Mouse (Mus musculus): ENCODE measurements around the gene Rab22a. TPM values are rescaled to one million over a fixed set of nuclear protein-coding genes. Genes with fewer than 3 reads are reported as not detected.

Gene Rab22a
- polyA plus RNA-seq, 1 experiment from 2014 or later: 40.3 TPM

DNA sequence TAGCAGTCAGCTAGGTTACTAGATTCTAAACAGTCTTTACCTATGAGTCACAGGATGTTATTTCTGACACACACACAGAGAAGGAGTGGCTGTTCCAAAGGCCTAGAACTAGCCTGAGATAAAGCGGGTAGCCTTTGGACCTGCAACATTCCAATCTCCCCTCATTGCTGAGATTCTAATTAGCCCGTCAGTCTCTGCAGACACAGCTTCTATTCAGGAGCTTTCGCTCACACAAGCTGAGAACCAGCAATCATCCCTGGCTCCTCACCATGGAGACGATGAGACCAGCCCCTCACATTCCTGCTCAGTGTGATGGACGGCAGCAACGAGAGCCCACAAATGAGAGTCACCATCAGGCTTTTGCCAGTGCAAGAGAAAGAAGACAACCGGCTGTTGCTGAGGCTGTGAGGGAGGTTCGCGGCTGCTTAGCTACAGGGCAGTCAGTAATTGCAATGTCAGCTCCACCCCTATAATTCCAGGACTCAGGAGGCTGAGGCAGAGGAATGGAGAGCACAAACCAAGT is 70.9 kb downstream of the Rab22a start:
- Histone ChIP-seq H3K9ac (replicated peaks; ENCODE audit: low read length) (no peak overlapping the region), H3K4me3 (ENCODE audit: low read depth, low read length) (no peak overlapping the region), H3K27me3 (ENCODE audit: control insufficient read depth, insufficient read depth, low read length) (no peaks in the 10 kb centered on the region), H3K36me3 (replicated peaks; ENCODE audit: control insufficient read depth, insufficient read depth, low read depth, low read length) (no peaks in the 10 kb centered on the region), H3K4me2 (ENCODE audit: low read depth, low read length) (no peak overlapping the region), H3K27ac (replicated peaks; ENCODE audit: low read depth, low read length) (no peak overlapping the region), H3K4me1 (ENCODE audit: control insufficient read depth, insufficient read depth, low read length) (no peaks in the 10 kb centered on the region), H3K9me3 (replicated peaks; ENCODE audit: control insufficient read depth, low read length) (no peaks in the 10 kb centered on the region)
- peak; percentile 71 for DNase-seq (ENCODE audit: low spot score)
- WGBS: 2% methylated on average over 9 of the region's 9 CpGs
- ATAC-seq (replicated peaks; ENCODE audit: insufficient number of reproducible peaks, low FRiP score, low TSS enrichment, low read depth): peak; percentile 76; the same call in 1 of the 2 replicates

DNA sequence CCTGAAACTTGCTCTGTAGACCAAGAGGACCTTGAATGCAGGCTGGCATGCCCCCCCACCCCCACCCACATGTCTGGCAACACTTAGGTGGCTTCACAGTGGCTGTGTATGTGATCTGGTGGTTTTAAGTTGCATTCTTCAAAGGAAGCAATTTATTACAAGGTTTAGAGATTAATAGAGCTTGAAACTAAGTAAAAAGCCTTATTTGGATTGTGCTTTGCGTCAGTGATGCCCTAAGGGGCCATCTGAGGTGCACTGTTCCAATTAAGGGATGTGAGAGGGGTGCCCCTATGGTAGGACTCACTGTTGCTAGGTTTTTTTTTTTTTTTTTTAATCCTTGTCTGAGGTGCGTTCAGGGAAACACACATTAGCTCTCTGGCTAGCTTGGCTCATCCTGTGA is 74.9 kb downstream of the Rab22a start:
- no peak overlapping the region for H3K4me3 ChIP-seq (ENCODE audit: low read depth, low read length)
- H3K9ac ChIP-seq (replicated peaks; ENCODE audit: low read length): no peak overlapping the region
- ATAC-seq (replicated peaks; ENCODE audit: insufficient number of reproducible peaks, low FRiP score, low TSS enrichment, low read depth) (no peak), DNase-seq (ENCODE audit: low spot score) (no peak)
- WGBS: 40% methylated on average over 2 of the region's 2 CpGs
- no peak overlapping the region for H3K4me2 ChIP-seq (ENCODE audit: low read depth, low read length)
- H3K4me1 ChIP-seq (ENCODE audit: control insufficient read depth, insufficient read depth, low read length): no peaks in the 10 kb centered on the region
- H3K27ac ChIP-seq (replicated peaks; ENCODE audit: low read depth, low read length): no peak overlapping the region
- H3K36me3 ChIP-seq (replicated peaks; ENCODE audit: control insufficient read depth, insufficient read depth, low read depth, low read length): no peaks in the 10 kb centered on the region
- no peaks in the 10 kb centered on the region for H3K9me3 ChIP-seq (replicated peaks; ENCODE audit: control insufficient read depth, low read length)
- no peaks in the 10 kb centered on the region for H3K27me3 ChIP-seq (ENCODE audit: control insufficient read depth, insufficient read depth, low read length)

DNA sequence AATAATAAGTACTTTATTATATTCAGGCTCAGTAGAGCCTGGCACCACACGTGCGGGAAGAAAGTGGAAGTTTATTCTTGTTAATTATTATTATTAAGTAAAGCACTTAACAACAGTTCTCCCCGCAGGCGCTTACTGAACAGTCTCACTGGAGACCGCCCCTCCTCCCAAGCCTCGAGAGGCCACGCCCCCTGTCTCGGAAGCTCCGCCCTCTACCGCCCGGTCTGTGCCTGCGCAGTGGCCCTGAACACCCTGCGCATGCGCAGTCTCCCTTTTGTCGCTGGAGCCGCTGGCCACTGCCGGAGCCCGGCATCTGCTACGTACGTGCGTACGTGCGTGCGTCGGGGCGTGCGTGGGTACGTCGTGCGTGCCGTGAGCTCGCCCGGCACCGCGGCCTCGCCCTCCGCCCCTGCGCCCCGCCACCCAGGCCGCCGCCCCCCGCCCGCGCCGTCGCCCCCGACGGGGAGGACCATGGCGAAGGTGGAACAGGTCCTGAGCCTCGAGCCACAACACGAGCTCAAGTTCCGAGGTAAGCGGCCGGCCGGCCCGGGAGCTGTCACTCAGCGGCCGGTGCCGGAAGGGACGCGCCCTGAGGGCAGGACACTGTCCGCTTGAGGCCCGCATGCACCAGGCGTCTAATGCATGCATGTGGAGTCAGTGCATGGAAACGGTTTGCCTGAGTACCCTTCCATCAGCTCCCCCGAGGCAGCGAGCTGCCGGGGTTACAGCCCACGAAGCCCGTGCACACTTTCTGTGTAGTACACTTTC is 77.8 kb downstream of the Rab22a start, which contains the start of gene Vapb:
Vapb (plus strand) TSS at position 290 of the 768 bp plus-strand sequence.
- H3K36me3 ChIP-seq (replicated peaks; ENCODE audit: control insufficient read depth, insufficient read depth, low read depth, low read length): no peaks in the 10 kb centered on the region
- no peaks in the 10 kb centered on the region for H3K9me3 ChIP-seq (replicated peaks; ENCODE audit: control insufficient read depth, low read length)
- DNase-seq (ENCODE audit: low spot score) (peak; percentile 99), ATAC-seq (replicated peaks; ENCODE audit: insufficient number of reproducible peaks, low FRiP score, low TSS enrichment, low read depth) (peak; percentile 98)
- H3K4me2 ChIP-seq (ENCODE audit: low read depth, low read length): peak within 1 kb of the TSS; percentile 68
- no peaks in the 10 kb centered on the region for H3K27me3 ChIP-seq (ENCODE audit: control insufficient read depth, insufficient read depth, low read length)
- H3K9ac ChIP-seq (replicated peaks; ENCODE audit: low read length): peak within 1 kb of the TSS; percentile 61
- no peak within 1 kb of the TSS for H3K27ac ChIP-seq (replicated peaks; ENCODE audit: low read depth, low read length)
- no peaks in the 10 kb centered on the region for H3K4me1 ChIP-seq (ENCODE audit: control insufficient read depth, insufficient read depth, low read length)
- peak within 1 kb of the TSS; percentile 52 for H3K4me3 ChIP-seq (ENCODE audit: low read depth, low read length)
- WGBS: 1% methylated on average over 60 of the region's 70 CpGs

- Histone ChIP-seq H3K4me1 (ENCODE audit: control insufficient read depth, insufficient read depth, low read length) (no peaks in the 10 kb centered on the region), H3K9ac (replicated peaks; ENCODE audit: low read length) (peak overlapping the region; percentile 61), H3K27ac (replicated peaks; ENCODE audit: low read depth, low read length) (no peak overlapping the region), H3K36me3 (replicated peaks; ENCODE audit: control insufficient read depth, insufficient read depth, low read depth, low read length) (no peaks in the 10 kb centered on the region), H3K4me3 (ENCODE audit: low read depth, low read length) (peak overlapping the region; percentile 52), H3K27me3 (ENCODE audit: control insufficient read depth, insufficient read depth, low read length) (no peaks in the 10 kb centered on the region), H3K9me3 (replicated peaks; ENCODE audit: control insufficient read depth, low read length) (no peaks in the 10 kb centered on the region), H3K4me2 (ENCODE audit: low read depth, low read length) (peak overlapping the region; percentile 68)
- ATAC-seq (replicated peaks; ENCODE audit: insufficient number of reproducible peaks, low FRiP score, low TSS enrichment, low read depth) (no peak), DNase-seq (ENCODE audit: low spot score) (no peak)
- WGBS: 84% methylated on average over 9 of the region's 9 CpGs
These were observed 78.7 kb downstream of the Rab22a start for GRCm38 (mm10) chr2:173738232-173738631.

DNA sequence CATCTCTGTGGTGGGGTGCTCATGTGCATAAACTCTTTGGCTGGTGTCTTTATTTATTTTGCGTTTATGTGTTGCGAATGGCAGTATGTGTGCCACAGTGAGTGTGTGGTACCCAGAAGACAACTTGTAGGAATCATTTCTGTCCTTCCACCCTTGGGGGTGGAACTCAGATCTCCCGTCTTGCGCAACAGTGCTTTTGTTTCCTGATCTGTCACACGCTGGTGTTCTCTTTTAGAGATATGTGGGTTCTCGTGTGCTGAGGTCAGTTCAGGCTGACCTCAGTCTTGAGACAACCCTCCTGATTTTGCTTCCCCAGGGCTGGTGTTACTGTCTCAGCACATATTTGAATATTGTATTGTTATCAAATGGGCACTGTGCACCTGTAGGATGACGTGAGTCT is 79.5 kb downstream of the Rab22a start:
- H3K27me3 ChIP-seq (ENCODE audit: control insufficient read depth, insufficient read depth, low read length): no peaks in the 10 kb centered on the region
- ATAC-seq (replicated peaks; ENCODE audit: insufficient number of reproducible peaks, low FRiP score, low TSS enrichment, low read depth): no peak
- H3K4me2 ChIP-seq (ENCODE audit: low read depth, low read length): no peak overlapping the region
- DNase-seq (ENCODE audit: low spot score): no peak
- H3K36me3 ChIP-seq (replicated peaks; ENCODE audit: control insufficient read depth, insufficient read depth, low read depth, low read length): no peaks in the 10 kb centered on the region
- H3K9ac ChIP-seq (replicated peaks; ENCODE audit: low read length): no peak overlapping the region
- H3K4me3 ChIP-seq (ENCODE audit: low read depth, low read length): no peak overlapping the region
- WGBS: 92% methylated on average over 7 of the region's 7 CpGs
- H3K4me1 ChIP-seq (ENCODE audit: control insufficient read depth, insufficient read depth, low read length): no peaks in the 10 kb centered on the region
- no peaks in the 10 kb centered on the region for H3K9me3 ChIP-seq (replicated peaks; ENCODE audit: control insufficient read depth, low read length)
- no peak overlapping the region for H3K27ac ChIP-seq (replicated peaks; ENCODE audit: low read depth, low read length)

DNA sequence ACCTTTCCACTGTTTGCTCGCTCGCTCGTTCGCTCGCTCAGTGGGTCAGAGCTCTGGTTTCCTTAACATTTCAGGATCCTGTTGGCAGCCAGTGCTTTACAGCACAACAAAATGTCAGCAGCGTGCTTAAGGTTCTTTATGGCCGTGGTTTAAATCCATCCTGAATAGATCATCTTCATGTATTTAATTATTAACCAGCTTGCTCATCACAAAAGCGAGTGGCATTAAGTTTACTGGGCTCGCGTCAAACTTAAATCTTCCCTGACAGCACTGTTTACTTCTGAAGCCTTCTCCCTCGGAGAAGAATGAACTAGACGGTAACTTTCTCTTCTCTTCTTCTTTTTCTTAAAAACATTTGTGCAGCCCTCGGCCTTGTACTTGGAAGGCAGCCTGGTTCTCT is 82.5 kb downstream of the Rab22a start:
- Histone ChIP-seq H3K9ac (replicated peaks; ENCODE audit: low read length) (no peak overlapping the region), H3K9me3 (replicated peaks; ENCODE audit: control insufficient read depth, low read length) (no peaks in the 10 kb centered on the region), H3K4me2 (ENCODE audit: low read depth, low read length) (no peak overlapping the region), H3K27ac (replicated peaks; ENCODE audit: low read depth, low read length) (no peak overlapping the region), H3K27me3 (ENCODE audit: control insufficient read depth, insufficient read depth, low read length) (no peaks in the 10 kb centered on the region), H3K36me3 (replicated peaks; ENCODE audit: control insufficient read depth, insufficient read depth, low read depth, low read length) (no peaks in the 10 kb centered on the region), H3K4me1 (ENCODE audit: control insufficient read depth, insufficient read depth, low read length) (no peaks in the 10 kb centered on the region), H3K4me3 (ENCODE audit: low read depth, low read length) (no peak overlapping the region)
- no peak for ATAC-seq (replicated peaks; ENCODE audit: insufficient number of reproducible peaks, low FRiP score, low TSS enrichment, low read depth)
- WGBS: 89% methylated on average over 13 of the region's 13 CpGs
- DNase-seq (ENCODE audit: low spot score): no peak

DNA sequence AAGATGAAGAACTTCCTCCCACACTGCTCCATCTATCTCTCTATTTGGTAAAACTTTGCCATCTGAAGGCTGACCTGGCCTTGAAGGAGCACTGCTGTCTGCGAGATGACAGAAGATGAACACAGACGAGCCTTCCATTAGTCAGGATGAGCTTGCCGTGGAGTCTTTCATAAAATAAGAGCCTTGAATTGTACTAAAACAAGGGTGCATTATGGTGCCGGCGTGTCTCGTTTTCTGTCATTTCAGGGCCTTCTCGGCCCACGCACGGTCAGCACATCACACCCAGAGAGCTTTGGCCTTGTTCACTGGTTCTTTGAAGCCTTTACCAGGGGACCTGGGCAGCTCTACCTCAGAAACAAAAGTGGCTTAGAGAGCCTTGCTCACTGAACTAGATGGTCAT is 83.2 kb downstream of the Rab22a start:
- Histone ChIP-seq H3K4me1 (ENCODE audit: control insufficient read depth, insufficient read depth, low read length) (no peaks in the 10 kb centered on the region), H3K27me3 (ENCODE audit: control insufficient read depth, insufficient read depth, low read length) (no peaks in the 10 kb centered on the region), H3K9ac (replicated peaks; ENCODE audit: low read length) (no peak overlapping the region), H3K4me3 (ENCODE audit: low read depth, low read length) (no peak overlapping the region), H3K36me3 (replicated peaks; ENCODE audit: control insufficient read depth, insufficient read depth, low read depth, low read length) (no peaks in the 10 kb centered on the region), H3K27ac (replicated peaks; ENCODE audit: low read depth, low read length) (no peak overlapping the region), H3K9me3 (replicated peaks; ENCODE audit: control insufficient read depth, low read length) (no peaks in the 10 kb centered on the region), H3K4me2 (ENCODE audit: low read depth, low read length) (no peak overlapping the region)
- ATAC-seq (replicated peaks; ENCODE audit: insufficient number of reproducible peaks, low FRiP score, low TSS enrichment, low read depth): no peak
- 83% methylated on average over 9 of the region's 9 CpGs for WGBS
- DNase-seq (ENCODE audit: low spot score): no peak

- H3K27ac ChIP-seq (replicated peaks; ENCODE audit: low read depth, low read length): no peak overlapping the region
- H3K4me3 ChIP-seq (ENCODE audit: low read depth, low read length): no peak overlapping the region
- no peak overlapping the region for H3K9ac ChIP-seq (replicated peaks; ENCODE audit: low read length)
- 89% methylated on average over 7 of the region's 7 CpGs for WGBS
- H3K27me3 ChIP-seq (ENCODE audit: control insufficient read depth, insufficient read depth, low read length): no peaks in the 10 kb centered on the region
- H3K36me3 ChIP-seq (replicated peaks; ENCODE audit: control insufficient read depth, insufficient read depth, low read depth, low read length): no peaks in the 10 kb centered on the region
- ATAC-seq (replicated peaks; ENCODE audit: insufficient number of reproducible peaks, low FRiP score, low TSS enrichment, low read depth) (no peak), DNase-seq (ENCODE audit: low spot score) (no peak)
- no peaks in the 10 kb centered on the region for H3K4me1 ChIP-seq (ENCODE audit: control insufficient read depth, insufficient read depth, low read length)
- H3K4me2 ChIP-seq (ENCODE audit: low read depth, low read length): no peak overlapping the region
- H3K9me3 ChIP-seq (replicated peaks; ENCODE audit: control insufficient read depth, low read length): no peaks in the 10 kb centered on the region
These were observed 84.7 kb downstream of the Rab22a start for GRCm38 (mm10) chr2:173744070-173744815.

Measured in embryonic facial prominence, embryonic 11.5 days (tissue).